Mouse (Mus musculus) olfactory bulb, adult 2 months (tissue): ENCODE measurements around the gene Zfp865. TPM values are rescaled to one million over a fixed set of nuclear protein-coding genes. Genes with fewer than 3 reads are reported as not detected.
A peak's percentile ranks its signal among the peaks of the same experiment; 100 is the strongest.

Experiments used
- H3K27ac ChIP-seq: fragments of 200-500 bp; 2 replicates; pipeline ENCODE4 v1.5.1; 2012; ENCODE audit warnings: low read depth, low read length; ENCODE audit not compliant: insufficient read depth
- H3K4me1 ChIP-seq: fragments of 200-500 bp; 2 replicates; pipeline ENCODE4 v1.6.1; 2012; ENCODE audit warnings: low read length; ENCODE audit not compliant: control insufficient read depth, insufficient read depth
- H3K4me3 ChIP-seq: fragments of 200-500 bp; 2 replicates; pipeline ENCODE4 v1.5.1; 2012; ENCODE audit warnings: mild to moderate bottlenecking, low read depth, low read length, moderate library complexity; ENCODE audit not compliant: insufficient read depth
- CTCF ChIP-seq: fragments of 200-500 bp; IDR thresholded peaks from 2 replicates; pipeline ENCODE4 v1.5.1; 2012; ENCODE audit warnings: low read depth, mild to moderate bottlenecking, low read length, moderate library complexity; ENCODE audit not compliant: insufficient read depth
- POLR2A ChIP-seq: fragments of 200-500 bp; IDR thresholded peaks from 2 replicates; pipeline ENCODE4 v1.6.1; 2012; ENCODE audit warnings: mild to moderate bottlenecking, low read depth, low read length, moderate library complexity; ENCODE audit not compliant: insufficient read depth
- WGBS: fragments of 180-500 bp; shearing (Covaris S2); methylation state at CpG from one replicate; pipeline ENCODE4 v1.1.7; 2018; 5-methylcytosine and 5-hydroxymethylcytosine counted together
- polyA plus RNA-seq: library from polyadenylated mRNA; stranded (reverse); fragments of >200 nt; gene quantifications from 2 replicates; pipeline ENCODE4 v1.2.4, GENCODE M21; 2012; ENCODE audit warnings: low replicate concordance; ENCODE audit not compliant: missing spikeins, insufficient read depth, insufficient read length

Zfp865 gene
- polyA plus RNA-seq, 1 experiment, result not detected

- H3K27ac ChIP-seq, result no peak overlapping the region
- peaks cover 15% of the 10 kb centered on the region; the same call in 1 of the 2 replicates for H3K4me1 ChIP-seq
- peak overlapping the region; percentile 94 for H3K4me3 ChIP-seq
- TF ChIP-seq POLR2A (no peak), CTCF (no peak)
- WGBS, result 4% methylated on average over 6 of the region's 6 CpGs
Observed at GRCm38 (mm10) chr7:5080815-5081214, 60.6 kb downstream of the Zfp865 start.

GRCm38 (mm10) chr7:5081241-5081640 lies 61.1 kb downstream of the Zfp865 start:
- Histone ChIP-seq H3K27ac (no peak overlapping the region), H3K4me3 (peak overlapping the region; percentile 3; the same call in 1 of the 2 replicates), H3K4me1 (peaks cover 19% of the 10 kb centered on the region)
- WGBS, result 36% methylated on average over 6 of the region's 6 CpGs
- TF ChIP-seq POLR2A, result no peak
- no peak for TF ChIP-seq CTCF

GRCm38 (mm10) chr7:5081939-5082338 lies 61.8 kb downstream of the Zfp865 start:
- Histone ChIP-seq H3K27ac (no peak overlapping the region), H3K4me3 (no peak overlapping the region), H3K4me1 (peaks cover 22% of the 10 kb centered on the region)
- TF ChIP-seq CTCF (no peak), POLR2A (no peak)
- WGBS, result 82% methylated on average over 2 of the region's 2 CpGs

- 91% methylated on average over 18 of the region's 18 CpGs for WGBS
- TF ChIP-seq POLR2A, result no peak
- H3K4me3 ChIP-seq, result no peak overlapping the region
- no peak overlapping the region for H3K27ac ChIP-seq
- H3K4me1 ChIP-seq, result peaks cover 26% of the 10 kb centered on the region
Observed at GRCm38 (mm10) chr7:5083325-5084105, 63.3 kb downstream of the Zfp865 start.

DNA sequence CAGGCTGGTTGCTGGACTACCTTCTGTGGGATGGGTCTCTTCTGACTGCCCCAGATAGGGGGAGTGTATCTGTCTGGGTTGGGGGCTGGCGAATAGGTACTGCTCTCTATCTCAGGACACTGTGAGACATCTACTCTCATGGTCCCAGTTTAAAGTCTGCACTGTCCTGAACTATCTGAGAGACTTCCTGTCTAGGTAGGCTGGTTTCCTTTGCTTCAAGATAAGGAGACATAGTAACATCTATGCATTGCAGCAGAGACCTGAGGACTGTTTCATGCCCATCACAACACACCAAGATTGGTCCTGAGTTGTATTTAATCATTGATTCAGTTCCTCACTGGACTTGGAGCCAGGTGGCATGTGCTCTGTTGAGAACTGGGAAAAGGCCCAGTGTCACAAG lies 65.3 kb downstream of the Zfp865 start:
- Histone ChIP-seq H3K4me3 (no peak overlapping the region), H3K27ac (no peak overlapping the region), H3K4me1 (peaks cover 26% of the 10 kb centered on the region)
- no peak for TF ChIP-seq POLR2A
- TF ChIP-seq CTCF, result no peak
- 100% methylated on average over 1 of the region's 1 CpGs for WGBS

Other genes starting within 250 kb of the Zfp865 start
- not detected in 2 replicates for gene Fam71e2, start 249.1 kb upstream of the Zfp865 start, polyA plus RNA-seq
- gene Il11, start 237.5 kb upstream of the Zfp865 start, polyA plus RNA-seq, result not detected in 2 replicates
- not detected in 2 replicates for gene Tmem190, start 237.4 kb upstream of the Zfp865 start, polyA plus RNA-seq
- not detected in 2 replicates for gene Tmem238, start 230.7 kb upstream of the Zfp865 start, polyA plus RNA-seq
- gene Rpl28, start 227.5 kb upstream of the Zfp865 start, polyA plus RNA-seq, result not detected in 2 replicates
- gene Ube2s, start 207.8 kb upstream of the Zfp865 start, polyA plus RNA-seq, result not detected in 2 replicates
- gene Shisa7, start 175.7 kb upstream of the Zfp865 start, polyA plus RNA-seq, result 146 TPM in 1 of 2 replicates, not detected in the other
- gene Isoc2b, start 150.1 kb upstream of the Zfp865 start, polyA plus RNA-seq, result not detected in 2 replicates
- not detected in 2 replicates for gene Isoc2a, start 143.2 kb upstream of the Zfp865 start, polyA plus RNA-seq
- not detected in 2 replicates for gene Gm36210, start 113.9 kb upstream of the Zfp865 start, polyA plus RNA-seq
- not detected in 2 replicates for gene Zfp628, start 105.2 kb upstream of the Zfp865 start, polyA plus RNA-seq
- not detected in 2 replicates for gene Nat14, start 98.3 kb upstream of the Zfp865 start, polyA plus RNA-seq
- not detected in 2 replicates for gene Ssc5d, start 94.6 kb upstream of the Zfp865 start, polyA plus RNA-seq
- gene Sbk2, start 56.0 kb upstream of the Zfp865 start, polyA plus RNA-seq, result not detected in 2 replicates
- not detected in 2 replicates for gene Sbk3, start 49.2 kb upstream of the Zfp865 start, polyA plus RNA-seq
- gene Zfp579, start 24.2 kb upstream of the Zfp865 start, polyA plus RNA-seq, result not detected in 2 replicates
- gene Zfp524, start 6.0 kb upstream of the Zfp865 start, polyA plus RNA-seq, result not detected in 2 replicates
- gene Fiz1, start 5.7 kb upstream of the Zfp865 start, polyA plus RNA-seq, result not detected in 2 replicates
- gene Gm44973, start 4.9 kb upstream of the Zfp865 start, polyA plus RNA-seq, result not detected in 2 replicates
- not detected in 2 replicates for gene Ccdc106, start 177 bp downstream of the Zfp865 start, polyA plus RNA-seq
- gene 4632433K11Rik, start 13.7 kb downstream of the Zfp865 start, polyA plus RNA-seq, result not detected in 2 replicates
- not detected in 2 replicates for gene Zfp784, start 18.1 kb downstream of the Zfp865 start, polyA plus RNA-seq
- not detected in 2 replicates for gene Zfp580, start 31.2 kb downstream of the Zfp865 start, polyA plus RNA-seq
- gene U2af2, start 41.8 kb downstream of the Zfp865 start, polyA plus RNA-seq, result 837 TPM in 1 of 2 replicates, not detected in the other
- not detected in 2 replicates for gene Epn1, start 59.9 kb downstream of the Zfp865 start, polyA plus RNA-seq
- gene Rfpl4, start 96.6 kb downstream of the Zfp865 start, polyA plus RNA-seq, result not detected in 2 replicates
- not detected in 2 replicates for gene Rasl2-9, start 105.6 kb downstream of the Zfp865 start, polyA plus RNA-seq
- gene Vmn1r55, start 129.3 kb downstream of the Zfp865 start, polyA plus RNA-seq, result not detected in 2 replicates
- gene Vmn1r56, start 176.4 kb downstream of the Zfp865 start, polyA plus RNA-seq, result not detected in 2 replicates
- not detected in 2 replicates for gene Vmn1r57, start 198.1 kb downstream of the Zfp865 start, polyA plus RNA-seq